Mouse (Mus musculus): Measurements from ENCODE around the gene Pnliprp2. TPM values are rescaled to one million over a fixed set of nuclear protein-coding genes. Genes with fewer than 3 reads are reported as not detected.

The Pnliprp2 gene
- total and polyA plus RNA-seq, 3 experiments, result not detected

DNA sequence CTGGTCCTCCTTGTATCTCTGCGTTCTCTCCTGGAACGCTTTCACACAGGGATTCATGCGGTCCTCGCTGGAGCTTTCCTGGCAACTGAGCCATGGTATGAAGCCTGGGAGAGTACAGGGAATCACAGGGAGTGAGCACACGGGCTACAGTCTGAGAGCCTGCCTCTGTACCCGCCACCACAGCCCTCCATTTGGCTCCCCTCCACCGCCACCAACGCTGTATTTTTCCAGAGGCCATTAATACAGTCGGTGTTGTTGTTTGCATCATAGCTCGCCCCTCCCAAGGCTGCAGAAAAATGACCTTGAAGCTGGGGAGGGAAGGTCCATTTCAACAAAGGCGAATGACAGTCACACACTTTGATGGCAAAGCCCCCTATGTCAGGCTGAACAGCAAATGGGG lies 29.7 kb downstream of the Pnliprp2 start:
- no peaks in the 10 kb centered on the region for H3K36me3 ChIP-seq (ENCODE audit: control insufficient read depth in 1 of 2, insufficient read depth in 2 of 2, low read length in 2 of 2)
- no peak for DNase-seq (ENCODE audit: low read depth, low spot score)
- H3K79me2 ChIP-seq (ENCODE audit: control insufficient read depth, insufficient read depth, low read length, poor library complexity), result no peaks in the 10 kb centered on the region
- TF ChIP-seq NRF1 (IDR thresholded peaks at IDR 0.05; ENCODE audit: insufficient read depth, low read depth, low read length, poor library complexity, severe bottlenecking) (no peak), ETS1 (IDR thresholded peaks at IDR 0.05; ENCODE audit: low read depth, low read length) (no peak), NELFE (IDR thresholded peaks at IDR 0.05; ENCODE audit: low read depth, low read length) (no peak), SMC3 (IDR thresholded peaks at IDR 0.05; ENCODE audit: low read depth, low read length) (no peak), KAT2A (conservative IDR thresholded peaks at IDR 0.05; ENCODE audit: low read depth, low read length) (no peak), ZNF384 (IDR thresholded peaks at IDR 0.05; ENCODE audit: low read depth, low read length) (no peak), SIN3A (IDR thresholded peaks at IDR 0.05; ENCODE audit: low read length) (no peak), CHD1 (IDR thresholded peaks at IDR 0.05; ENCODE audit: low read depth, low read length) (no peak), GABPA (IDR thresholded peaks at IDR 0.05; ENCODE audit: low read depth, low read length) (no peak), BHLHE40 (IDR thresholded peaks at IDR 0.05; ENCODE audit: borderline replicate concordance, low read depth, low read length) (no peak), RCOR1 (IDR thresholded peaks at IDR 0.05; ENCODE audit: low read depth, low read length) (no peak), MYB (IDR thresholded peaks at IDR 0.05; ENCODE audit: low read depth, low read length) (no peak), GATA1 (IDR thresholded peaks at IDR 0.05; ENCODE audit: low read depth, low read length) (no peak), USF2 (IDR thresholded peaks at IDR 0.05; ENCODE audit: borderline replicate concordance in 1 of 2, insufficient read depth in 1 of 2, low read depth in 1 of 2, low read length in 2 of 2) (no peak), CTCF (IDR thresholded peaks at IDR 0.05 in 2 of 3, conservative IDR thresholded peaks at IDR 0.05 in 1 of 3; ENCODE audit: control insufficient read depth in 1 of 3, insufficient read depth in 1 of 3, low read depth in 2 of 3, low read length in 3 of 3, poor library complexity in 1 of 3, severe bottlenecking in 1 of 3) (no peak), UBTF (IDR thresholded peaks at IDR 0.05; ENCODE audit: borderline replicate concordance, insufficient read depth, low read depth, low read length) (no peak)
- no peak overlapping the region for H3K9ac ChIP-seq (ENCODE audit: control insufficient read depth, low read depth, low read length, poor library complexity, severe bottlenecking)
- no peaks in the 10 kb centered on the region for H3K27me3 ChIP-seq (ENCODE audit: control insufficient read depth in 1 of 2, insufficient read depth in 2 of 2, low read length in 2 of 2)
- H3K4me3 ChIP-seq (ENCODE audit: control insufficient read depth in 1 of 2, insufficient read depth in 1 of 2, low read depth in 2 of 2, low read length in 2 of 2), result no peak overlapping the region
- no peak overlapping the region for H3K27ac ChIP-seq (ENCODE audit: control insufficient read depth, low read depth, low read length)
- H3K4me1 ChIP-seq (ENCODE audit: control insufficient read depth in 1 of 2, insufficient read depth in 2 of 2, low read length in 2 of 2), result no peaks in the 10 kb centered on the region
- H3K9me3 ChIP-seq (replicated peaks; ENCODE audit: insufficient read depth, low read length), result no peaks in the 10 kb centered on the region

DNA sequence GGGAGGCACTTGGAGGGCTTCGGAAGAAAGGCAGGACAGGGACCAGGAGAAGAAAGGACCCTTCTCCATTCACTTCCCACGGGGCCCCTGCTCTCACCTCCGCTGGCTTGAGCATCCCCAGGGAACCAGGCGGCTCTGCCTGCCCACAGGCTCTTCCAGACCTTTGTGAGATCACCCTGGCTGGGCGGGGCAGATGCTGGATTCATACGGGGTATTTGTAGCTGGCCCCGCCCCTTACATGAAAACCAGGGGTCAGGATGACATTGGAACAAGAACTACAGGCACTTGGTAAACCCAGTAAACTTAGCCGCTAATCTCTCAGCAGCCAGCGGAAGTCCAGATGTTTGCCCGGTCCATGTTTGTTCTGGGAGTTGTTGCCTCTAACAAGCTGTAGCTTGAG lies 34.8 kb downstream of the Pnliprp2 start, which contains the start of gene 1700019N19Rik:
TSS of gene 1700019N19Rik (minus strand) at position 178 of the 400 bp plus-strand sequence.
- Histone ChIP-seq H3K27me3 (ENCODE audit: control insufficient read depth in 1 of 2, insufficient read depth in 2 of 2, low read length in 2 of 2) (no peaks in the 10 kb centered on the region), H3K36me3 (ENCODE audit: control insufficient read depth in 1 of 2, insufficient read depth in 2 of 2, low read length in 2 of 2) (no peaks in the 10 kb centered on the region), H3K27ac (ENCODE audit: control insufficient read depth, low read depth, low read length) (no peak within 1 kb of the TSS), H3K4me3 (ENCODE audit: control insufficient read depth in 1 of 2, insufficient read depth in 1 of 2, low read depth in 2 of 2, low read length in 2 of 2) (no peak within 1 kb of the TSS), H3K9me3 (replicated peaks; ENCODE audit: insufficient read depth, low read length) (no peaks in the 10 kb centered on the region), H3K79me2 (ENCODE audit: control insufficient read depth, insufficient read depth, low read length, poor library complexity) (no peaks in the 10 kb centered on the region), H3K9ac (ENCODE audit: control insufficient read depth, low read depth, low read length, poor library complexity, severe bottlenecking) (no peak within 1 kb of the TSS), H3K4me1 (ENCODE audit: control insufficient read depth in 1 of 2, insufficient read depth in 2 of 2, low read length in 2 of 2) (no peaks in the 10 kb centered on the region)
- TF ChIP-seq GATA1 (IDR thresholded peaks at IDR 0.05; ENCODE audit: low read depth, low read length), result no peak
- no peak for TF ChIP-seq MXI1 (IDR thresholded peaks at IDR 0.05; ENCODE audit: low read depth, low read length)
- no peak for DNase-seq (ENCODE audit: low read depth, low spot score)
